14 mouse cellular contexts compared by ENCODE assay signal in the genomic region with DNA sequence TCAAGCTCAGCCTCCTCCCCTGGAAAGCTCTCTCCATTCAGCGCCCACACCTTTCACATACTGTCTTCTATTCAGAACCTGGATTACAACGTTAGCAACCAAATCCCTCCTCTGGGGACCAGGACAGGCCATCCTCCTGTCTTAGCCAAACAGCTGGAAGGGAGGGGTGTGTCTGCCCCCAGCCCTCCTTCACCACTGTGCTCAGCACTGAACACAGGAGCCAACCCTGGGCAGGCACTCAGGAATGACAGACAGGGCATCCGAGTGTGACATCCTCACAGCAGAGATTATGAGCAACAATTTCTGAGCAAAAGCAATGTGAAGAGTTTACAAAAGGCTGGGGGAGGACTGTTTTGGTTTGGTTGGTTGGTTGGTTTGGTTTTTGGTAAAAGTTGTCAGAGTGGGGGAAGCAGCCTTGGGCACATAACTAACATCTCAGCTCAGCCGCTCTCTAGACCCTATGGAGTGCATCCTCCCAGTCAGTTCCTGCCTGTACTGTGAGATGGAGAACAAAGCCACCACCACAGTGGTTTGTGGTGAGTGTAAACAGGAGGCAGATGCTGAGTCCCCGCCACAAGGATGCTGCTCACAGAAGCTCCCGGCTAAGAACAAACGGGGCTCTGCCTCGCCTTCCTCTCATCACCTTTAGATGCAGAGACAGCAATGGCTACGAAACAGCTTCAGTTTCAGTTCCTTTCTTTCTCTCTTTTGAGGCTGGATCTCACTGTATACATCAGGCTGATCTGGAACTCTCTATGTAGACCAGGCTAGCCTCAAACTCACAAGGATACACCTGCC. TPM values are rescaled to one million over a fixed set of nuclear protein-coding genes. Genes with fewer than 3 reads are reported as not detected.
A peak's percentile ranks its signal among the peaks of the same experiment; 100 is the strongest.
DNase-seq lines count a peak whose midpoint lies in the region; ATAC-seq and TF ChIP-seq lines count a peak whose summit lies in the region.
"Had no signal": no experiment of that assay in that cellular context is flagged by ENCODE, and none has a peak within 500 bp of the region (broad histone marks: within the 10 kb centered on the region; RNA-seq: fewer than 3 reads in every experiment).

No protein-coding gene starts in this region.

- TF ChIP-seq POLR2A in spleen, adult 2 months (IDR thresholded peaks at IDR 0.05; ENCODE audit: low read depth, low read length): no peak

- H3K9me3 ChIP-seq in neural tube, embryonic 12.5 days: no peaks in the 10 kb centered on the region
- H3K9me3 ChIP-seq in neural tube, embryonic 15.5 days (replicated peaks): no peaks in the 10 kb centered on the region
- no peaks in the 10 kb centered on the region for H3K9me3 ChIP-seq in embryonic facial prominence, embryonic 12.5 days
- H3K9me3 ChIP-seq: embryonic facial prominence, embryonic 15.5 days had no signal

- H3K27me3 ChIP-seq in neural tube, embryonic 12.5 days (replicated peaks): no peaks in the 10 kb centered on the region
- H3K27me3 ChIP-seq in neural tube, embryonic 15.5 days (replicated peaks): no peaks in the 10 kb centered on the region
- no peaks in the 10 kb centered on the region for H3K27me3 ChIP-seq in embryonic facial prominence, embryonic 12.5 days
- H3K27me3 ChIP-seq in spleen, adult 2 months (ENCODE audit: control insufficient read depth, insufficient read depth, low read length): no peaks in the 10 kb centered on the region
- H3K27me3 ChIP-seq: embryonic facial prominence, embryonic 15.5 days had no signal

- no peak for ATAC-seq in neural tube, embryonic 12.5 days (ENCODE audit: low FRiP score, low read depth)
- no peak for ATAC-seq in neural tube, embryonic 15.5 days (ENCODE audit: low FRiP score)
- peak; percentile 69; the same call in 1 of the 2 replicates for ATAC-seq in embryonic facial prominence, embryonic 12.5 days (ENCODE audit: insufficient number of reproducible peaks, insufficient read depth, low FRiP score, low TSS enrichment)
- ATAC-seq: liver, postnatal 0 days had no signal

- 88% methylated on average over 9 of the region's 9 CpGs for WGBS in neural tube, embryonic 12.5 days
- 85% methylated on average over 9 of the region's 9 CpGs for whole genome bisulfite sequencing in neural tube, embryonic 15.5 days
- 79% methylated on average over 9 of the region's 9 CpGs for WGBS in embryonic facial prominence, embryonic 12.5 days
- 35% methylated on average over 9 of the region's 9 CpGs for WGBS in spleen, adult 2 months

- intact Hi-C loops in left cerebral cortex, postnatal 10 days (cut with DNase I): no loop called here

- H3K4me2 ChIP-seq in neural tube, embryonic 12.5 days (replicated peaks): no peak overlapping the region
- H3K4me2 ChIP-seq in neural tube, embryonic 15.5 days: no peak overlapping the region
- H3K4me2 ChIP-seq in embryonic facial prominence, embryonic 12.5 days (replicated peaks): no peak overlapping the region
- H3K4me2 ChIP-seq: embryonic facial prominence, embryonic 15.5 days had no signal

- H3K9ac ChIP-seq in neural tube, embryonic 12.5 days: peak overlapping the region; percentile 13; the same call in 1 of the 2 replicates
- no peak overlapping the region for H3K9ac ChIP-seq in neural tube, embryonic 15.5 days (replicated peaks)
- H3K9ac ChIP-seq in embryonic facial prominence, embryonic 12.5 days: no peak overlapping the region
- H3K9ac ChIP-seq: embryonic facial prominence, embryonic 15.5 days; liver, postnatal 0 days had no signal

- no peak overlapping the region for H3K4me3 ChIP-seq in neural tube, embryonic 12.5 days
- H3K4me3 ChIP-seq in neural tube, embryonic 15.5 days (replicated peaks): no peak overlapping the region
- H3K4me3 ChIP-seq in embryonic facial prominence, embryonic 12.5 days: no peak overlapping the region
- H3K4me3 ChIP-seq in spleen, adult 2 months (ENCODE audit: extremely low read depth, insufficient read depth, insufficient read length): no peak overlapping the region
- H3K4me3 ChIP-seq: embryonic facial prominence, embryonic 15.5 days had no signal

- no peaks in the 10 kb centered on the region for H3K4me1 ChIP-seq in neural tube, embryonic 12.5 days
- H3K4me1 ChIP-seq in neural tube, embryonic 15.5 days: no peaks in the 10 kb centered on the region
- 0 out of 2 replicates have a peak, but pooled peaks cover 8% of the 10 kb centered on the region for H3K4me1 ChIP-seq in embryonic facial prominence, embryonic 12.5 days
- peaks cover 4% of the 10 kb centered on the region; the same call in 1 of the 2 replicates for H3K4me1 ChIP-seq in spleen, adult 2 months (ENCODE audit: control insufficient read depth, insufficient read depth, insufficient read length)

- 0 out of 2 replicates have a peak, but pooled peaks cover 4% of the 10 kb centered on the region for H3K36me3 ChIP-seq in neural tube, embryonic 12.5 days
- H3K36me3 ChIP-seq in neural tube, embryonic 15.5 days: peaks cover 4% of the 10 kb centered on the region; the same call in 1 of the 2 replicates
- H3K36me3 ChIP-seq in embryonic facial prominence, embryonic 12.5 days: peaks cover 4% of the 10 kb centered on the region; the same call in 1 of the 2 replicates
- peaks cover 11% of the 10 kb centered on the region for H3K36me3 ChIP-seq in spleen, adult 2 months (ENCODE audit: control insufficient read depth, insufficient read depth, low read length)

- DNase-seq in spleen, adult 2 months (ENCODE audit: low read depth in 1 of 2, low spot score in 2 of 2): peak; percentile 39 to 65
- peak; percentile 76 for DNase-seq in thymus, postnatal 4 days
- no peak for DNase-seq in layer of hippocampus, adult 9-10 months (ENCODE audit: low spot score)
- DNase-seq in left cerebral cortex, postnatal 10 days (ENCODE audit: extremely low spot score in 1 of 2, low spot score in 2 of 2): no peak
- DNase-seq in lung, postnatal 4 days: no peak
- DNase-seq: cerebellum, postnatal 10 days; heart, postnatal 10 days; kidney, adult 18-20 months; liver, postnatal 0 days; right cerebral cortex, postnatal 4 days had no signal

- no peak overlapping the region for H3K27ac ChIP-seq in neural tube, embryonic 12.5 days
- no peak overlapping the region for H3K27ac ChIP-seq in neural tube, embryonic 15.5 days (replicated peaks)
- no peak overlapping the region for H3K27ac ChIP-seq in embryonic facial prominence, embryonic 12.5 days
- H3K27ac ChIP-seq in spleen, adult 2 months (ENCODE audit: insufficient read depth, low read length): peak overlapping the region; percentile 64
- H3K27ac ChIP-seq: embryonic facial prominence, embryonic 15.5 days had no signal

- no peak for TF ChIP-seq CTCF in spleen, adult 2 months (IDR thresholded peaks at IDR 0.05; ENCODE audit: extremely low read depth, insufficient read depth, insufficient read length, insufficient replicate concordance)

RNA-seq across cellular contexts. Expression of gene Uvrag, which starts 54.1 kb away (rescaled TPM):
- polyA plus RNA-seq in neural tube, embryonic 12.5 days (2016; fragmentation: Nextera tagmentation; extraction: Ambion mirVana): 15.0 and 18.3 TPM in 2 replicates
- 15.6 and 17.3 TPM in 2 replicates for polyA plus RNA-seq in neural tube, embryonic 15.5 days (2015; fragmentation: Nextera tagmentation; extraction: Ambion mirVana)
- polyA plus RNA-seq in embryonic facial prominence, embryonic 12.5 days (2016; fragmentation: Nextera tagmentation; extraction: Ambion mirVana): 17.6 and 20.2 TPM in 2 replicates
- polyA plus RNA-seq in spleen, adult 2 months (2012; rRNA removed): 45.9 and 112 TPM in 2 replicates
- 10 to 100 TPM; 40.4 to 42.9 TPM for total RNA-seq in left cerebral cortex, postnatal 10 days (2021)

Comparison
In these comparisons a context has a peak if more than half of its experiments do, and no peak if none do; other contexts are left out.
1. DNase-seq: peak in spleen, adult 2 months (2 of 2) and thymus, postnatal 4 days (single experiment); none in layer of hippocampus, adult 9-10 months (single experiment), left cerebral cortex, postnatal 10 days (0 of 2) and lung, postnatal 4 days (0 of 2).